Mouse (Mus musculus): Measurements from ENCODE around the gene Aqp7. TPM values are rescaled to one million over a fixed set of nuclear protein-coding genes. Genes with fewer than 3 reads are reported as not detected.

Aqp7 gene
- polyA plus RNA-seq, 1 experiment, result 2.9 TPM

DNA sequence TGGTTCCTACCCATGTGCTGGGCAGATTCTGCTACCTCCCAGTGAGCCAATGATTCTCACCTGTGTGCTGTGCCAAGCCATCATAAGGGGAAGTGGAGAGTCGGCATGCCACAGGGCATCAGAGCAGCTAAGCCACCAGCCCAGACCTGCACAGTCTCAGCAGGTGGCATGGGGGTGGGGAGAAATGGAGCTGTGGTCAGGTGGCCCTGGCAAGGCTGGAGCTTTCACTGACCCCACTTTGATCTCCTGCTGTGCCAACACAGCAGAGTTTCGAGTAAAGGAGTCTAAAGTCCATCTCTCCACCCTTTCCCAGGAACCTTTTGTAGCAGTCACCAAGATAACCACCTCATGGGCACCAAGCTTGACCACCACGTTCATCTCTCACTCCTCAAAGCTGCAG lies 20.1 kb downstream of the Aqp7 start:
- Histone ChIP-seq H3K4me1 (ENCODE audit: control insufficient read depth, insufficient read depth, low read length) (no peaks in the 10 kb centered on the region), H3K4me3 (replicated peaks; ENCODE audit: extremely low read depth, low read depth, low read length) (no peak overlapping the region)
- 81% methylated on average over 3 of the region's 3 CpGs for whole genome bisulfite sequencing
- DNase-seq, result no peak
- TF ChIP-seq CTCF (IDR thresholded peaks at IDR 0.05; ENCODE audit: insufficient read depth, low read length), result no peak
- TF ChIP-seq POLR2A (IDR thresholded peaks at IDR 0.05; ENCODE audit: borderline replicate concordance, extremely low read depth, low read depth, low read length), result no peak

GRCm38 (mm10) chr4:41026086-41026787 lies 21.7 kb downstream of the Aqp7 start:
- TF ChIP-seq POLR2A (IDR thresholded peaks at IDR 0.05; ENCODE audit: borderline replicate concordance, extremely low read depth, low read depth, low read length), result no peak
- no peak for TF ChIP-seq CTCF (IDR thresholded peaks at IDR 0.05; ENCODE audit: insufficient read depth, low read length)

DNA sequence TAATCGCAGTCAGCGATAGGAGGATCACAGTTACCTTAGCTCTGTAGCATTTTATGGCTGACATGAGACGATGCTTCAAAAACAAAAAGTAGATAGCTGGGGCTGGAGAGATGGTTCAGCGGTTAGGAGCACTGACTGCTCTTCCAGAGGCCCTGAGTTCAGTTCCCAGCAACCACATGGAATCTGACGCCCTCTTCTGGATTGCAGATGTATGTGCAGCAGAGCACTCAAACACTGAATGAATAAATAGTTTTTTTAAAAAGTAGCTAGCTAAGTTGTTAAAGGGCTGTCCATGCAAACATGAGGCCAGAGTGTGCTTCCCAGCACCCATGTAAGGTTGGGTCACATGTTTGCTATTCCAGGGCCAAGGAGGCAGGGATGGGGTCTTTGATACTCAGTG lies 26.8 kb downstream of the Aqp7 start:
- H3K4me1 ChIP-seq (ENCODE audit: control insufficient read depth, insufficient read depth, low read length), result no peaks in the 10 kb centered on the region
- TF ChIP-seq CTCF (IDR thresholded peaks at IDR 0.05; ENCODE audit: insufficient read depth, low read length), result no peak
- TF ChIP-seq POLR2A (IDR thresholded peaks at IDR 0.05; ENCODE audit: borderline replicate concordance, extremely low read depth, low read depth, low read length), result no peak
- no peak for DNase-seq
- WGBS, result 92% methylated on average over 5 of the region's 5 CpGs
- no peak overlapping the region for H3K4me3 ChIP-seq (replicated peaks; ENCODE audit: extremely low read depth, low read depth, low read length)

More at GRCm38 (mm10) chr4:41026086-41026787, 21.7 kb downstream of the Aqp7 start:
- DNase-seq, result no peak
- WGBS, result 58% methylated on average over 8 of the region's 8 CpGs
- Histone ChIP-seq H3K4me1 (ENCODE audit: control insufficient read depth, insufficient read depth, low read length) (no peaks in the 10 kb centered on the region), H3K4me3 (replicated peaks; ENCODE audit: extremely low read depth, low read depth, low read length) (no peak overlapping the region)

DNA sequence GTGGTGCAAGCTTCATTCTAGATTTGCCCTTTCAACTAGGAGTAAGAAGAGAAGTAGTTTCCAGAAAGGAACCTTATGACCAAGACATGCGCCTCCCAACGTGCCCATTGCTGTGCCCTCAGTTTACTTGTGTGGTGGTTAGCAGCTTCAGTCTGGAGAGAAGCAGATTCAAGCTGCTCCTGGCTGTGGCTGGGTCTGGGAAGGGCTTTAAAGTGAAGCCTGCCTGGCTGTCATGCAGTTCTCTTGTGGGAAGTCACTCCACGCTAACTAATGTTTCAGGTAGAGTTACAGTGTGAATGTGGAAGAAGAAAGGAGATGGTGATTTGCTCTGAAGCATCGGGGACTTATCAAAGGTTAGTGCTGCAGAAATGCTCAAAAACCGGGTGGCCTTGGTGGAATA lies 32.1 kb downstream of the Aqp7 start:
- Histone ChIP-seq H3K4me3 (replicated peaks; ENCODE audit: extremely low read depth, low read depth, low read length) (no peak overlapping the region), H3K4me1 (ENCODE audit: control insufficient read depth, insufficient read depth, low read length) (no peaks in the 10 kb centered on the region)
- no peak for DNase-seq
- WGBS, result 94% methylated on average over 5 of the region's 5 CpGs
- TF ChIP-seq CTCF (IDR thresholded peaks at IDR 0.05; ENCODE audit: insufficient read depth, low read length), result no peak
- TF ChIP-seq POLR2A (IDR thresholded peaks at IDR 0.05; ENCODE audit: borderline replicate concordance, extremely low read depth, low read depth, low read length), result no peak

- Histone ChIP-seq H3K4me3 (replicated peaks; ENCODE audit: extremely low read depth, low read depth, low read length) (no peak overlapping the region), H3K4me1 (ENCODE audit: control insufficient read depth, insufficient read depth, low read length) (no peaks in the 10 kb centered on the region)
- TF ChIP-seq CTCF (IDR thresholded peaks at IDR 0.05; ENCODE audit: insufficient read depth, low read length), result no peak
- 72% methylated on average over 3 of the region's 3 CpGs for WGBS
- DNase-seq, result no peak
Observed at GRCm38 (mm10) chr4:41013351-41013750, 34.6 kb downstream of the Aqp7 start.

GRCm38 (mm10) chr4:41000842-41001639 lies 46.9 kb downstream of the Aqp7 start:
- Histone ChIP-seq H3K4me3 (replicated peaks; ENCODE audit: extremely low read depth, low read depth, low read length) (no peak overlapping the region), H3K4me1 (ENCODE audit: control insufficient read depth, insufficient read depth, low read length) (no peaks in the 10 kb centered on the region)
- 93% methylated on average over 9 of the region's 9 CpGs for WGBS
- TF ChIP-seq CTCF (IDR thresholded peaks at IDR 0.05; ENCODE audit: insufficient read depth, low read length) (no peak), POLR2A (IDR thresholded peaks at IDR 0.05; ENCODE audit: borderline replicate concordance, extremely low read depth, low read depth, low read length) (no peak)
- DNase-seq, result no peak

GRCm38 (mm10) chr4:41000271-41000670 lies 47.7 kb downstream of the Aqp7 start:
- Histone ChIP-seq H3K4me1 (ENCODE audit: control insufficient read depth, insufficient read depth, low read length) (no peaks in the 10 kb centered on the region), H3K4me3 (replicated peaks; ENCODE audit: extremely low read depth, low read depth, low read length) (no peak overlapping the region)
- no peak for TF ChIP-seq CTCF (IDR thresholded peaks at IDR 0.05; ENCODE audit: insufficient read depth, low read length)
- TF ChIP-seq POLR2A (IDR thresholded peaks at IDR 0.05; ENCODE audit: borderline replicate concordance, extremely low read depth, low read depth, low read length), result no peak
- 51% methylated on average over 1 of the region's 1 CpGs for WGBS
- DNase-seq, result no peak

- no peak for DNase-seq
- TF ChIP-seq CTCF (IDR thresholded peaks at IDR 0.05; ENCODE audit: insufficient read depth, low read length), result no peak
- TF ChIP-seq POLR2A (IDR thresholded peaks at IDR 0.05; ENCODE audit: borderline replicate concordance, extremely low read depth, low read depth, low read length), result no peak
- 92% methylated on average over 4 of the region's 4 CpGs for WGBS
- Histone ChIP-seq H3K4me3 (replicated peaks; ENCODE audit: extremely low read depth, low read depth, low read length) (no peak overlapping the region), H3K4me1 (ENCODE audit: control insufficient read depth, insufficient read depth, low read length) (no peaks in the 10 kb centered on the region)
Observed at GRCm38 (mm10) chr4:40997916-40998315, 50.0 kb downstream of the Aqp7 start.

GRCm38 (mm10) chr4:40996302-40996701 lies 51.6 kb downstream of the Aqp7 start:
- no peak for TF ChIP-seq POLR2A (IDR thresholded peaks at IDR 0.05; ENCODE audit: borderline replicate concordance, extremely low read depth, low read depth, low read length)
- TF ChIP-seq CTCF (IDR thresholded peaks at IDR 0.05; ENCODE audit: insufficient read depth, low read length), result no peak
- DNase-seq, result no peak
- Histone ChIP-seq H3K4me3 (replicated peaks; ENCODE audit: extremely low read depth, low read depth, low read length) (no peak overlapping the region), H3K4me1 (ENCODE audit: control insufficient read depth, insufficient read depth, low read length) (no peaks in the 10 kb centered on the region)
- 94% methylated on average over 6 of the region's 6 CpGs for WGBS

DNA sequence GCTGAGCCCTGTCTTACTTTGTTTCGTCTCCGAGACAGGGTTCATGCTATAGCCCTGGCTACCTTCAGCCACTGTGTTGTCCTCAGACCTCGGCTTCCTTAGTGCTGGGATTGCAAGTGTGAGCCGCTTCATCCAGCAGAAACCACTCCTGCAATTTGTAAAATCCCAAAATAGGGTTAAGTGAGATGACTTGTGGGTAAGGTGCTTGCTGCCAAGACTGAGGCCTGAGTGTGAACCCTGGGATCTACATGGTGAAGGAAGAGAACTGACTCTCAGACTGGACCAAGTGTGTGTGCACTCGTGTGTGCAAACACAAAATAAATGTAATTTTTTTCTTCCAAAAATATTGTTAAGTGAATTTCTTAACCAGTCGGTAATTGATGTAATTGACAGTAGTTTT lies 58.3 kb downstream of the Aqp7 start:
- Histone ChIP-seq H3K4me1 (ENCODE audit: control insufficient read depth, insufficient read depth, low read length) (no peaks in the 10 kb centered on the region), H3K4me3 (replicated peaks; ENCODE audit: extremely low read depth, low read depth, low read length) (no peak overlapping the region)
- no peak for TF ChIP-seq CTCF (IDR thresholded peaks at IDR 0.05; ENCODE audit: insufficient read depth, low read length)
- TF ChIP-seq POLR2A (IDR thresholded peaks at IDR 0.05; ENCODE audit: borderline replicate concordance, extremely low read depth, low read depth, low read length), result no peak
- 89% methylated on average over 6 of the region's 6 CpGs for WGBS
- DNase-seq, result no peak

All from lung, adult 2 months (tissue).